Mouse (Mus musculus) lung, postnatal 0 days (tissue): ENCODE measurements around the gene Xpo5. TPM values are rescaled to one million over a fixed set of nuclear protein-coding genes. Genes with fewer than 3 reads are reported as not detected.
A peak's percentile ranks its signal among the peaks of the same experiment; 100 is the strongest.

Experiments
- ATAC-seq: fragments of 200-750 bp; cut with Nextera tagmentation; 2 replicates; pipeline ENCODE4 v1.8.0; 2017; ENCODE audit warnings: moderate library complexity
- DNase-seq: peaks from one replicate; pipeline ENCODE4 v3.0.0-alpha.2; 2016; ENCODE audit warnings: low spot score
- H3K27ac ChIP-seq: fragments of 300-500 bp; sonication (generic); 2 replicates; pipeline ENCODE4 v1.5.1; 2014; ENCODE audit warnings: antibody characterized with exemption, mild to moderate bottlenecking, low read length, mixed read lengths
- H3K27me3 ChIP-seq: fragments of 300-500 bp; sonication (generic); replicated peaks from 2 replicates; pipeline ENCODE4 v1.6.1; 2014; ENCODE audit warnings: low read length, mixed read lengths; ENCODE audit not compliant: insufficient read depth
- H3K36me3 ChIP-seq: fragments of 300-500 bp; sonication (generic); 2 replicates; pipeline ENCODE4 v1.6.1; 2014; ENCODE audit warnings: low read length, mixed read lengths; ENCODE audit not compliant: insufficient read depth
- H3K4me1 ChIP-seq: fragments of 300-500 bp; sonication (generic); 2 replicates; pipeline ENCODE4 v1.6.1; 2014; ENCODE audit warnings: antibody characterized with exemption, low read depth, low read length, mixed read lengths; ENCODE audit not compliant: insufficient read depth
- H3K4me2 ChIP-seq: fragments of 300-500 bp; sonication (generic); replicated peaks from 2 replicates; pipeline ENCODE4 v1.6.1; 2014; ENCODE audit warnings: low read depth, mild to moderate bottlenecking, low read length, moderate library complexity, mixed read lengths
- H3K4me3 ChIP-seq: fragments of 300-500 bp; sonication (generic); 2 replicates; pipeline ENCODE4 v1.5.1; 2014; ENCODE audit warnings: low read depth, low read length
- H3K9ac ChIP-seq: fragments of 300-500 bp; sonication (generic); replicated peaks from 2 replicates; pipeline ENCODE4 v1.6.1; 2014; ENCODE audit warnings: low read depth, mild to moderate bottlenecking
- H3K9me3 ChIP-seq: fragments of 300-500 bp; sonication (generic); 2 replicates; pipeline ENCODE4 v1.6.1; 2016; ENCODE audit warnings: low read length, mixed read lengths
- CTCF ChIP-seq: IDR thresholded peaks from 2 replicates; pipeline ENCODE4 v1.5.1; 2016; ENCODE audit warnings: antibody characterized with exemption, mild to moderate bottlenecking
- EP300 ChIP-seq: IDR thresholded peaks from 2 replicates; pipeline ENCODE4 v1.6.1; 2016; ENCODE audit warnings: antibody characterized with exemption, mild to moderate bottlenecking, control low read depth
- WGBS: fragments of 180-500 bp; shearing (Covaris S2); extraction: QIAGEN DNeasy Blood & Tissue Kit; methylation state at CpG from one replicate; pipeline ENCODE4 v1.1.7; 2014; 5-methylcytosine and 5-hydroxymethylcytosine counted together
- polyA plus RNA-seq: library from polyadenylated mRNA; unstranded; fragments of >200 nt; fragmentation: Nextera tagmentation; extraction: Ambion mirVana; gene quantifications from 2 replicates; pipeline ENCODE4 v1.2.1, GENCODE M21; 2015

Xpo5 gene
- polyA plus RNA-seq, 1 experiment from 2014 or later, result 14.8 TPM

DNA sequence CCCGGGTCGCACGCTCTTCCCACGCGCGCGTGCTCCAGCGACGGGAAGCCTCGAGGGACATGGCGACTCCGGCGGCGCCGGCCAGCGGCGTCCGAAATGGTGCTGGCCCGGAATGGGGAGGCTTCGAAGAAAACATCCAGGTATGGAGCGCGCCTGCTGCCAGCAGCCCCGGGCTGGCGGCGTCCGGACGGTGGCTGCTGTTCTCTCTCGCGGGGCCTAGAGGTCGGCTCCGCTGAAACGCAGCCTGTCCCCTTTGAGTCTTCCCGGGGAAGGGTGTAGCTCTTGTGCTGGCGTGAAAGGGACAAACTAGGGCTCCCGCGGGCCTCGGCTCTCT lies 45.6 kb downstream of the Xpo5 start:
- no peak for TF ChIP-seq EP300
- TF ChIP-seq CTCF, result no peak
- Histone ChIP-seq H3K9me3 (no peaks in the 10 kb centered on the region), H3K4me2 (peak overlapping the region; percentile 74), H3K27me3 (no peaks in the 10 kb centered on the region), H3K27ac (peak overlapping the region; percentile 91), H3K4me3 (peak overlapping the region; percentile 89), H3K9ac (peak overlapping the region; percentile 99), H3K4me1 (peaks cover 15% of the 10 kb centered on the region), H3K36me3 (peaks cover 29% of the 10 kb centered on the region; the same call in 1 of the 2 replicates)
- DNase-seq (no peak), ATAC-seq (peak; percentile 39; the same call in 1 of the 2 replicates)
- WGBS, result under 1% methylated on average over 37 of the region's 37 CpGs

DNA sequence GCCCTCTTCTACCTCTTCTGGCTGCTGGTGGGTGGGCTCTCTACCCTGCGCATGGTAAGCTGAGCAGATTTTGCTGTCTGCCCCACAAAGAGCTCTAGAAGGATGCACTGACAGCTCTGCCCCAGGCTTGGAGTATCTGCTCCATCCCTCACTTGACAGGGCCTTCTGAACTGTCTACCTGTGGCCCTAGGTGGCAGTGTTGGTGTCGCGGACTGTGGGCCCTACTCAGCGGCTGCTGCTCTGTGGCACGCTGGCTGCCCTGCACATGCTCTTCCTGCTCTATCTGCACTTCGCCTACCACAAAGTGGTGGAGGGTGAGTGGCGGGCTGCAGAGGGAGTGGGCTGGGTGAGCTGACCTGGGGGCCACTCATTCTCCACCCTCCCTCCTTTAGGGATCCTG lies 48.6 kb downstream of the Xpo5 start:
- DNase-seq (no peak), ATAC-seq (no peak)
- H3K36me3 ChIP-seq, result peaks cover 21% of the 10 kb centered on the region; the same call in 1 of the 2 replicates
- H3K27ac ChIP-seq, result no peak overlapping the region
- TF ChIP-seq EP300 (no peak), CTCF (peak; percentile 33)
- H3K4me2 ChIP-seq, result no peak overlapping the region
- H3K9me3 ChIP-seq, result no peaks in the 10 kb centered on the region
- WGBS, result 65% methylated on average over 7 of the region's 7 CpGs
- peaks cover 16% of the 10 kb centered on the region for H3K4me1 ChIP-seq
- no peak overlapping the region for H3K9ac ChIP-seq
- peaks cover 9% of the 10 kb centered on the region; the same call in 1 of the 2 replicates for H3K27me3 ChIP-seq
- no peak overlapping the region for H3K4me3 ChIP-seq

DNA sequence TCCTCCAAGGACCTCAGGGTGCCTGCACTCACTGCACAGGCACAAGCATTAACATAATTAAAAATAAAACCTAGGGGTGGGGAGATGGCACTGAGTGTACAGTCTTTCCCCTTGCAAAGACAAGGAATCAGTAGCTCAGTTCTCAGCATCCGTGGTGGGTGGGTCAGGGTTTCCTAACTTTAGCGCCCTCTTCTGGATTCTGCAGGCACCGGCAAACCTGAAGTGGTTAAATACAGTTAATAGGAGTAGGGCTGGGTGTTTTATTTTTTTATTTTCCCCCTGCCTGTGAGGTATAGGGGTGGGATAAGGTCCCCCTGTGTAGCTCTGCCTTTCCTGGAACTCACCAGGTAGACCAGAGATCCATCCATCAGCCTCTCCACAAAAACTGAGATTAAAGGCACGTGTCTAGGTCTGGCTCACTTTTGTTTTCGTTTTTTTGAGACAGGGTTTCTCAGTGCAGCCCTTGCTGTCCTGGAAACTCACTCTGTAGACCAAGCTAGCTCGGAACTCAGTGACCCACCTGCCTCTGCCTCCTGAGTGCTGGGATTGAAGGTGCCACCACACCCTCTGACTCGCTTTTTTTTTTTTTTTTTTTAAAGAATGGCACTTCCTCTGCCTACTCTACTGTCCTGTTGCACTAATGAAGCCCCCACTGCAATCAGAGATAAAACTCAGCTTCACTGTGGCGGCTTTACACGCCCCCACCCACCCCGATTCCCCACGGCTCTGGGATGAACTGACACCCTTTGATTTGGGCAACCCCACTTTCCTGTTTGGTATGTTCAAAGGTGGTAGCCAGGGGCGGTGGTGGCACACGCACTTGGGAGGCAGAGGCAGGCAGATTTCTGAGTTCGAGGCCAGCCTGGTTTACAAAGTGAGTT lies 50.2 kb downstream of the Xpo5 start:
- peak; percentile 68 for DNase-seq
- no peaks in the 10 kb centered on the region for H3K9me3 ChIP-seq
- H3K4me1 ChIP-seq, result peaks cover 11% of the 10 kb centered on the region
- TF ChIP-seq CTCF (peak; percentile 68), EP300 (peak; percentile 34)
- H3K27me3 ChIP-seq, result peaks cover 9% of the 10 kb centered on the region; the same call in 1 of the 2 replicates
- WGBS, result 49% methylated on average over 14 of the region's 14 CpGs
- ATAC-seq, result no peak
- H3K27ac ChIP-seq, result no peak overlapping the region
- H3K4me2 ChIP-seq, result peak overlapping the region; percentile 97
- no peak overlapping the region for H3K9ac ChIP-seq
- no peak overlapping the region for H3K4me3 ChIP-seq
- H3K36me3 ChIP-seq, result peaks cover 21% of the 10 kb centered on the region; the same call in 1 of the 2 replicates

DNA sequence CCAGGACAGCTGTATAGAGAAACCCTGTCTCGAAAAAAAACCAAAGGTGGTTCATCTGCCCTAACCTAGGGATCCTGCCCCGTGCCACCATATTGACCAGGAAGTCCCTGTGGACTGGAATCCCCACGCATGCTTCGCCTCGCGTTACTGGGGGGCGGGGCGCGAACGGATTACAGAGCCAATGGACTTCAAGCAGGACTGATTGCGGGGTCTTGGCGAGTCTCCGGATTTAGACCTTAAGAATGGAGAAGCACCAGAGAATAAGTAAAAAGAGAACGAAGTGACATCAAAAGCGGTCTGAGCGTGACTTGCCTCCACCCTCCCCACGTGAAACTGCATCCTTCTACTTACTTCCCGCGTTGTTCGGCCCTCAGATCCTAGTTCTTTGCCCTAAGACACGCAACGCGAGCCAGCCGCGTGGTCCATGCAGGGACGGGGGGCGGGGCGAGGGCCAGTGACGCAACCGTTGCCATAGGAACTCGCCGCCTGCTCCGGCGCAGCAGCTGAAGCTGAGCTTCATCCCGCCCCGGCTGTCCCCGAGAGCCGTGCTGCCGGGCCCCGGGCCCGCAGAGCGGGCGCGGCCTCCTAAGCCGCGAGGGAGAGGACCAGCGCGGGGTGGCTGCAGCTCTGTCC lies 51.0 kb downstream of the Xpo5 start, which contains the start of gene Lrrc73:
Gene Lrrc73 (plus strand): TSS at position 80 of the 633 bp plus-strand sequence.
- no peak within 1 kb of the TSS for H3K27ac ChIP-seq
- H3K4me3 ChIP-seq, result peak within 1 kb of the TSS; percentile 57
- H3K36me3 ChIP-seq, result peaks cover 25% of the 10 kb centered on the region; the same call in 1 of the 2 replicates
- WGBS, result 2% methylated on average over 46 of the region's 48 CpGs
- TF ChIP-seq EP300, result no peak
- TF ChIP-seq CTCF, result no peak
- peak within 1 kb of the TSS; percentile 97 for H3K4me2 ChIP-seq
- ATAC-seq, result peak; percentile 88
- peak; percentile 89 for DNase-seq
- peaks cover 9% of the 10 kb centered on the region; the same call in 1 of the 2 replicates for H3K27me3 ChIP-seq
- no peaks in the 10 kb centered on the region for H3K9me3 ChIP-seq
- peaks cover 10% of the 10 kb centered on the region for H3K4me1 ChIP-seq
- H3K9ac ChIP-seq, result 0 out of 2 replicates have a peak within 1 kb of the TSS, but pooled peaks have one; percentile 19

DNA sequence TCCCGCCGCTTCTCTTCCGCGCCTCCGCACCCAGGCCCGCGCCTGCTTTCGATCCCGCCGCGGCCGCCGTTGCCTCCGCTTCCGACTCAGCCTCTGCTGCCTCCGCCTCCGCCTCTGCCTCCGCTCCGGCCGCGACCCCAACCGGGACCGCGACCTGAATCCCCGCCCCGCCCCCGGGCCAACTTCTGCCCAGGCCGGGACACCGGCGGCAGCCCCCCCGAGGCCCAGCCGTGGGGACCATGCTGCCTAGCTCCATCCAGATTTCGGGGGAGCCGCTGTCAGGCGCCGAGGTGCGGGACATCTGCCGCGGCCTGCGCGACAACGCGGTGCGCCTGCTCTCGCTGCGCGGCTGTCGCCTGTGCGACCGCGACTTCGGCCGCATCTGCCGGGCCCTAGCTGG lies 51.5 kb downstream of the Xpo5 start:
- ATAC-seq (peak; percentile 21), DNase-seq (no peak)
- Histone ChIP-seq H3K4me1 (peaks cover 4% of the 10 kb centered on the region), H3K9ac (0 out of 2 replicates have a peak overlapping the region, but pooled peaks have one; percentile 19), H3K36me3 (peaks cover 30% of the 10 kb centered on the region; the same call in 1 of the 2 replicates), H3K4me3 (peak overlapping the region; percentile 57), H3K27me3 (peaks cover 9% of the 10 kb centered on the region; the same call in 1 of the 2 replicates), H3K27ac (no peak overlapping the region), H3K9me3 (no peaks in the 10 kb centered on the region), H3K4me2 (peak overlapping the region; percentile 97)
- under 1% methylated on average over 29 of the region's 54 CpGs for WGBS
- no peak for TF ChIP-seq CTCF
- no peak for TF ChIP-seq EP300

DNA sequence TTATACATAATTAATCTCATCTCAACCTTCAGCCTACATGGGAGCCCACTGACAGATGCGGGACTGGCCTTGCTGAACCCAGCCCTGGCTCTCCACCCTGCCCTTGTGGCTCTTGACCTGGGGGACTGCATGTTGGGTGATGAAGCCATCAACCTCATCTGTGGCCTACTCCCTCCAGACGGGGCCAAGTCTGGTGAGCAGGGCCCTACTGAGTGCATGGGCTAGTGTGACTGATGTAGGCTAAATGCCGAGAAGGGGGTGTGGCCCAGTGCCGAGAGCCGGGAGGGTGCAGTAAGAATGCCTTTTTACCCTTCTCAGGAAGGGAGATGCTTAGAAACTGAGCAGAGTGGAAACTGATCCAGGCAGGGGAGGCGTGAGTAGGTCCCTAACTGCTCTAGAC lies 52.6 kb downstream of the Xpo5 start:
- ATAC-seq (no peak), DNase-seq (no peak)
- Histone ChIP-seq H3K4me3 (no peak overlapping the region), H3K27me3 (peaks cover 9% of the 10 kb centered on the region; the same call in 1 of the 2 replicates), H3K9me3 (no peaks in the 10 kb centered on the region), H3K27ac (no peak overlapping the region), H3K4me1 (peaks cover 3% of the 10 kb centered on the region; the same call in 1 of the 2 replicates), H3K36me3 (peaks cover 34% of the 10 kb centered on the region), H3K9ac (no peak overlapping the region), H3K4me2 (no peak overlapping the region)
- no peak for TF ChIP-seq CTCF
- no peak for TF ChIP-seq EP300
- WGBS, result 26% methylated on average over 6 of the region's 6 CpGs
